Mouse (Mus musculus): ENCODE results near the gene Atg9b.

DNA sequence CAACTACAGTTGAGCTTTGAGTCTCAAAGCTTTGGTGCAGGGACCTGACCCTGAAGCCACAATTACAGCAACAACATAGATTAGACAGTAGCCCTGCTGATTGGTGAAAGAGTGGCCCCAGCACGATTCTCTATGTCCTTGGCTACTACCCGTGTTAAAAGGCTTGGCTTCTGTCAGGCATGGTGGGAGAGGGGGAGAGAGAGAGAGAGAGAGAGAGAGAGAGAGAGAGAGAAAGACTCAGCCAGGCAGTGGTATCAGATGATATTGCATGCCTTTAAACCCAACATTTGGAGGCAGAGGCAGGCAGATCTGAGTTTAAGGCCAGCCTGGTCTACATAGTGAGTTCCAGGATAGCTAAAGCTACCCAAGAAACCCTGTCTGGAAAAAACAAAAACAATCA is 10.0 kb downstream of the Atg9b start:
- no peak for TF ChIP-seq POLR2A (IDR thresholded peaks at IDR 0.05; ENCODE audit: low read depth, low read length)
- TF ChIP-seq CTCF (conservative IDR thresholded peaks at IDR 0.05; ENCODE audit: insufficient read depth, insufficient read length, low read depth, low read length): no peak
